Mouse (Mus musculus): ENCODE data around the gene Foxe3. TPM values are rescaled to one million over a fixed set of nuclear protein-coding genes. Genes with fewer than 3 reads are reported as not detected.

Foxe3 gene
- total RNA-seq, 1 experiment: not detected

GRCm38 (mm10) chr4:114947852-114948481, 22.2 kb upstream of the Foxe3 start:
- H3K36me3 ChIP-seq (ENCODE audit: control insufficient read depth, insufficient read depth, low read length, poor library complexity, severe bottlenecking): no peaks in the 10 kb centered on the region
- H3K4me1 ChIP-seq (ENCODE audit: control insufficient read depth in 2 of 2, insufficient read depth in 2 of 2, low read length in 2 of 2, poor library complexity in 1 of 2): no peaks in the 10 kb centered on the region
- no peak overlapping the region for H3K4me3 ChIP-seq (ENCODE audit: insufficient read depth in 1 of 2, low read depth in 1 of 2, low read length in 2 of 2, poor library complexity in 1 of 2, severe bottlenecking in 1 of 2)
- TF ChIP-seq HCFC1 (IDR thresholded peaks at IDR 0.05; ENCODE audit: borderline replicate concordance, insufficient read depth, low read length): no peak
- no peak for TF ChIP-seq MAFK (IDR thresholded peaks at IDR 0.05; ENCODE audit: insufficient read depth, low read depth, low read length)
- no peak for TF ChIP-seq ZC3H11A (IDR thresholded peaks at IDR 0.05; ENCODE audit: borderline replicate concordance, low read depth, low read length)
- TF ChIP-seq ZNF384 (IDR thresholded peaks at IDR 0.05; ENCODE audit: low read depth, low read length): no peak
- TF ChIP-seq CHD2 (IDR thresholded peaks at IDR 0.05; ENCODE audit: low read depth, low read length): no peak
- H3K27ac ChIP-seq (ENCODE audit: insufficient read depth, low read depth, low read length, poor library complexity, severe bottlenecking): no peak overlapping the region
- H3K9ac ChIP-seq (ENCODE audit: insufficient read depth, low read depth, low read length, poor library complexity, severe bottlenecking): no peak overlapping the region
- no peak for DNase-seq (ENCODE audit: low read depth, low spot score)
- in situ Hi-C loops (cut with MboI; ENCODE audit: low sequenced_read_pairs in 2 of 2, unreplicated experiment in 2 of 2): no loop called here
- no peaks in the 10 kb centered on the region for H3K9me3 ChIP-seq (ENCODE audit: control insufficient read depth, insufficient read depth, low read depth, low read length)

DNA sequence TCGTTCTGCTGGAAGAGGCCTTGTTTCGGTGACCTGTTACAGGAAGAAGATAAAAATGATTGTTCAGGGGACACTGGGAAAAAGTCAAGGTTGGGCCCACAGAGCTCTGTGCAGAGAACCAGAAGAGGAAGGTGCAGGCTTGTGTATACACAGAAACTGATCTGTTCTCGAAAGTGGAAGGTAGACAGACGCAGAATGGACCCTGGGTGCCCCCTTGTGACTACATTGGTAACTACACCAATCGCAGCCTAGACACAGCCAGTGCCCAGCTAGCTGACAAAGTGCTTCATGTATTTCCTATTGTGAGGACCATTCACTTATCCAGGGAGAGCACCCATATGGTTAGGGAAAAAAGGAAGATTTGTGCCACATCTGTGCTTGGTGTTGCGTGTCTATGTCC, 21.6 kb upstream of the Foxe3 start:
- no peak overlapping the region for H3K27ac ChIP-seq (ENCODE audit: insufficient read depth, low read depth, low read length, poor library complexity, severe bottlenecking)
- H3K4me3 ChIP-seq (ENCODE audit: insufficient read depth in 1 of 2, low read depth in 1 of 2, low read length in 2 of 2, poor library complexity in 1 of 2, severe bottlenecking in 1 of 2): no peak overlapping the region
- no peak overlapping the region for H3K9ac ChIP-seq (ENCODE audit: insufficient read depth, low read depth, low read length, poor library complexity, severe bottlenecking)
- H3K9me3 ChIP-seq (ENCODE audit: control insufficient read depth, insufficient read depth, low read depth, low read length): no peaks in the 10 kb centered on the region
- in situ Hi-C loops (cut with MboI; ENCODE audit: low sequenced_read_pairs in 2 of 2, unreplicated experiment in 2 of 2): no loop called here
- TF ChIP-seq CHD2 (IDR thresholded peaks at IDR 0.05; ENCODE audit: low read depth, low read length) (no peak), ZC3H11A (IDR thresholded peaks at IDR 0.05; ENCODE audit: borderline replicate concordance, low read depth, low read length) (peak; percentile 70)
- DNase-seq (ENCODE audit: low read depth, low spot score): peak; percentile 42
- no peaks in the 10 kb centered on the region for H3K36me3 ChIP-seq (ENCODE audit: control insufficient read depth, insufficient read depth, low read length, poor library complexity, severe bottlenecking)
- no peaks in the 10 kb centered on the region for H3K4me1 ChIP-seq (ENCODE audit: control insufficient read depth in 2 of 2, insufficient read depth in 2 of 2, low read length in 2 of 2, poor library complexity in 1 of 2)

DNA sequence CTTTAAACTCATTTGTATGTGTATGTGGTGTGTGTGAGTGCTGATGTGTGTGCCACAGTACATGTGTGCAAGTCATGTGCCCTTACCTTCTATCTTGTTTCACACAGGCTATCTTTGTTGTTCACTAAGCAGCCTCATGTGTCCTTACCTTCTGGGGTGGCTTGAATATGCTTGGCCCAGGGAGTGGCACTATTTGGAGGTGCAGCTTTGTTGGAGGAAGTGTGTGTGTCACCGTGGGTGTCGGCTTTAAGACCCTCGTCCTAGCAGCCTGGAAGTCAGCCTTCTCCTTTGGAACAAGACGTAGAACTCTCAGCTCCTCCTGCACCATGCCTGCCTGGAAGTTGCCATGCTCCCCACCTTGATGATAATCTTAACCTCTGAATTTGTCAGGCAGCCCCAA, 20.6 kb upstream of the Foxe3 start:
- no peak overlapping the region for H3K9ac ChIP-seq (ENCODE audit: insufficient read depth, low read depth, low read length, poor library complexity, severe bottlenecking)
- H3K36me3 ChIP-seq (ENCODE audit: control insufficient read depth, insufficient read depth, low read length, poor library complexity, severe bottlenecking): no peaks in the 10 kb centered on the region
- TF ChIP-seq ZC3H11A (IDR thresholded peaks at IDR 0.05; ENCODE audit: borderline replicate concordance, low read depth, low read length) (no peak), CHD2 (IDR thresholded peaks at IDR 0.05; ENCODE audit: low read depth, low read length) (no peak), HCFC1 (IDR thresholded peaks at IDR 0.05; ENCODE audit: borderline replicate concordance, insufficient read depth, low read length) (no peak), ZNF384 (IDR thresholded peaks at IDR 0.05; ENCODE audit: low read depth, low read length) (no peak), MAFK (IDR thresholded peaks at IDR 0.05; ENCODE audit: insufficient read depth, low read depth, low read length) (no peak)
- H3K4me1 ChIP-seq (ENCODE audit: control insufficient read depth in 2 of 2, insufficient read depth in 2 of 2, low read length in 2 of 2, poor library complexity in 1 of 2): no peaks in the 10 kb centered on the region
- in situ Hi-C loops (cut with MboI; ENCODE audit: low sequenced_read_pairs in 2 of 2, unreplicated experiment in 2 of 2): no loop called here
- no peaks in the 10 kb centered on the region for H3K9me3 ChIP-seq (ENCODE audit: control insufficient read depth, insufficient read depth, low read depth, low read length)
- no peak overlapping the region for H3K27ac ChIP-seq (ENCODE audit: insufficient read depth, low read depth, low read length, poor library complexity, severe bottlenecking)
- H3K4me3 ChIP-seq (ENCODE audit: insufficient read depth in 1 of 2, low read depth in 1 of 2, low read length in 2 of 2, poor library complexity in 1 of 2, severe bottlenecking in 1 of 2): no peak overlapping the region
- DNase-seq (ENCODE audit: low read depth, low spot score): no peak

DNA sequence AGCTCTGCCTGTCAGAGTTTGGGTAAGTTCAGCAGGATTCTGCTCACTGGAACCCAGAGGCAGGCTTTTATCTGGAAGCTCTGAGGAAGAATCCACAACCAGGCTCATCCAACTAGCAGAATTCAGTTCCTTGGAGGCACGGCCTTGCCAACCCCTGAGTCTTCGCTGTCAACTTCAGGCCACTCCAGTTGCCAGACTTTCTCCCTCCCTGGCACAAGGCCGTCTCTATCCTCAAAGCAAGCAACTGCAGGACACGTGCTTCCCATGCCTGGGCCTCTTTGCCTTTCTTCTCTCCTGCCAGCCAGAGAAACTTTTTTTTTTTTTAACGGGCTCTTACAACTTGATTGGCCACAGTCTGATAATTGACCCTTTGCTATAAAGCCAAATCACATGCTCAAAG, 19.2 kb upstream of the Foxe3 start:
- H3K4me1 ChIP-seq (ENCODE audit: control insufficient read depth in 2 of 2, insufficient read depth in 2 of 2, low read length in 2 of 2, poor library complexity in 1 of 2): no peaks in the 10 kb centered on the region
- no peaks in the 10 kb centered on the region for H3K36me3 ChIP-seq (ENCODE audit: control insufficient read depth, insufficient read depth, low read length, poor library complexity, severe bottlenecking)
- no peak overlapping the region for H3K4me3 ChIP-seq (ENCODE audit: insufficient read depth in 1 of 2, low read depth in 1 of 2, low read length in 2 of 2, poor library complexity in 1 of 2, severe bottlenecking in 1 of 2)
- H3K9me3 ChIP-seq (ENCODE audit: control insufficient read depth, insufficient read depth, low read depth, low read length): no peaks in the 10 kb centered on the region
- TF ChIP-seq ZC3H11A (IDR thresholded peaks at IDR 0.05; ENCODE audit: borderline replicate concordance, low read depth, low read length) (no peak), HCFC1 (IDR thresholded peaks at IDR 0.05; ENCODE audit: borderline replicate concordance, insufficient read depth, low read length) (no peak), MAFK (IDR thresholded peaks at IDR 0.05; ENCODE audit: insufficient read depth, low read depth, low read length) (no peak), CHD2 (IDR thresholded peaks at IDR 0.05; ENCODE audit: low read depth, low read length) (no peak)
- no peak overlapping the region for H3K9ac ChIP-seq (ENCODE audit: insufficient read depth, low read depth, low read length, poor library complexity, severe bottlenecking)
- no peak overlapping the region for H3K27ac ChIP-seq (ENCODE audit: insufficient read depth, low read depth, low read length, poor library complexity, severe bottlenecking)
- no peak for DNase-seq (ENCODE audit: low read depth, low spot score)
- in situ Hi-C loops (cut with MboI; ENCODE audit: low sequenced_read_pairs in 2 of 2, unreplicated experiment in 2 of 2): no loop called here

DNA sequence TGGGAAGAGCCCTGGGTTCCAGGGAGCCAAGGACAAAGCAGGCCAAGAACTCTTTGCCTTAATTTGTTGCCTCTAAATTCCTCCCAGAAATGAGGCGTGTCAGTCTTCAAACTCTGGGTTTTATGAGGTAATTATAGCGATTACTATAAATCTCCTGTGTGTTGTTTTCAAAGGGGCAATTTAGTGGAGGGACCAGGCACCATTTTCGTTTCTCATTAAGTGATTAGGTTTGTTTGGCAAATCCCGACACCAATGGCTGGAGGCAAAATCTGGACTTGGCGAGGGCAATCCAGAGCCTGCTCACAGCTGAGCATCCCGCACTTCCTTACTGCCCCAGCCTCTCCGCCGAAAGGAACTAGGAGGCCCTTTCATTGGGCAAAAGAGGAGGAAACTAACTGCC, 16.8 kb upstream of the Foxe3 start:
- Histone ChIP-seq H3K9ac (ENCODE audit: insufficient read depth, low read depth, low read length, poor library complexity, severe bottlenecking) (no peak overlapping the region), H3K36me3 (ENCODE audit: control insufficient read depth, insufficient read depth, low read length, poor library complexity, severe bottlenecking) (no peaks in the 10 kb centered on the region), H3K4me3 (ENCODE audit: insufficient read depth in 1 of 2, low read depth in 1 of 2, low read length in 2 of 2, poor library complexity in 1 of 2, severe bottlenecking in 1 of 2) (no peak overlapping the region), H3K27ac (ENCODE audit: insufficient read depth, low read depth, low read length, poor library complexity, severe bottlenecking) (no peak overlapping the region), H3K4me1 (ENCODE audit: control insufficient read depth in 2 of 2, insufficient read depth in 2 of 2, low read length in 2 of 2, poor library complexity in 1 of 2) (no peaks in the 10 kb centered on the region), H3K9me3 (ENCODE audit: control insufficient read depth, insufficient read depth, low read depth, low read length) (no peaks in the 10 kb centered on the region)
- in situ Hi-C loops (cut with MboI; ENCODE audit: low sequenced_read_pairs in 2 of 2, unreplicated experiment in 2 of 2): no loop called here
- DNase-seq (ENCODE audit: low read depth, low spot score): no peak
- TF ChIP-seq HCFC1 (IDR thresholded peaks at IDR 0.05; ENCODE audit: borderline replicate concordance, insufficient read depth, low read length) (no peak), MAFK (IDR thresholded peaks at IDR 0.05; ENCODE audit: insufficient read depth, low read depth, low read length) (no peak), CHD2 (IDR thresholded peaks at IDR 0.05; ENCODE audit: low read depth, low read length) (no peak), ZC3H11A (IDR thresholded peaks at IDR 0.05; ENCODE audit: borderline replicate concordance, low read depth, low read length) (no peak), ZNF384 (IDR thresholded peaks at IDR 0.05; ENCODE audit: low read depth, low read length) (no peak)
